15 mouse cellular contexts compared by ENCODE assay signal in genomic region chr1:58669635-58670034, GRCm38 (mm10). TPM values are rescaled to one million over a fixed set of nuclear protein-coding genes. Genes with fewer than 3 reads are reported as not detected.
ATAC-seq and TF ChIP-seq lines count a peak whose summit lies in the region.
"Not testable (repeated sequence)": the region's sequence is repeated elsewhere in the genome, so short reads cannot be mapped to it uniquely, and the experiment has no call there.
"Had no signal": no experiment of that assay in that cellular context is flagged by ENCODE, and none has a peak within 500 bp of the region (broad histone marks: within the 10 kb centered on the region; RNA-seq: fewer than 3 reads in every experiment).

No protein-coding gene starts in this region.

- TF ChIP-seq POLR2A in bone marrow macrophage, adult 2 months (IDR thresholded peaks at IDR 0.05; ENCODE audit: borderline replicate concordance, low read depth, low read length): not testable (repeated sequence)

- ATAC-seq in CD4-positive, CD25-positive, alpha-beta regulatory T cell, adult 4 months: peak; percentile 82
- ATAC-seq in granulocyte monocyte progenitor cell, adult 5-6 weeks (replicated peaks; ENCODE audit: poor library complexity, severe bottlenecking): peak; percentile 100
- ATAC-seq in hematopoietic stem cell, adult 5-6 weeks (replicated peaks in 1 of 2; ENCODE audit: insufficient read depth in 1 of 2, low FRiP score in 2 of 2, low TSS enrichment in 1 of 2, low read depth in 1 of 2, poor library complexity in 2 of 2, severe bottlenecking in 2 of 2): peak; percentile 84 to 93
- peak; percentile 99 for ATAC-seq in megakaryocyte, adult 5-6 weeks (ENCODE audit: poor library complexity, severe bottlenecking)
- peak; percentile 99 for ATAC-seq in monocyte, adult 5-6 weeks (replicated peaks; ENCODE audit: insufficient number of reproducible peaks, low FRiP score, low TSS enrichment, poor library complexity, severe bottlenecking)

- peak overlapping the region; percentile 59 for H3K27ac ChIP-seq in bone marrow macrophage, adult 2 months (ENCODE audit: insufficient read depth, low read depth, low read length)

- TF ChIP-seq CTCF in bone marrow macrophage, adult 2 months (IDR thresholded peaks at IDR 0.05; ENCODE audit: low read depth, low read length): not testable (repeated sequence)

- H3K4me1 ChIP-seq in bone marrow macrophage, adult 2 months (ENCODE audit: control insufficient read depth, insufficient read depth, low read length): peaks cover 11% of the 10 kb centered on the region

- H3K4me3 ChIP-seq in bone marrow macrophage, adult 2 months (ENCODE audit: insufficient read depth, low read length): not testable (repeated sequence)

RNA-seq across cellular contexts. Expression of gene Als2cr12, which starts 26.2 kb away (rescaled TPM):
- under 1 TPM in 1 of 2 experiments, not detected in 1; 0.16 TPM for polyA plus RNA-seq in CD4-positive, CD25-positive, alpha-beta regulatory T cell, adult 4 months (2017; shearing (Covaris generic))
- polyA plus RNA-seq in bone marrow macrophage, adult 2 months (2012; ENCODE audit: insufficient read depth, insufficient read length, missing spikeins): not detected in 2 replicates
- not detected in 2 replicates for total RNA-seq in granulocyte monocyte progenitor cell, adult 5-6 weeks (2014; fragmentation: Nextera tagmentation)
- total RNA-seq in granulocyte monocyte progenitor cell, adult 5-6 weeks (2017): not detected in 2 replicates
- total RNA-seq in hematopoietic stem cell, adult 5-6 weeks (2017): not detected in 2 replicates
- 0.14 TPM in 1 of 2 replicates, not detected in the other for total RNA-seq in megakaryocyte, adult 5-6 weeks (2015)
- not detected in 2 replicates for total RNA-seq in megakaryocyte, adult 5-6 weeks (2017)
- not detected in 3 replicates for total RNA-seq in monocyte, adult 5-6 weeks (2017)
- total RNA-seq: forebrain, postnatal 0 days; MEL had no signal
- polyA plus RNA-seq: brain, embryonic 14.5 days; cortical plate, adult 2 months; embryonic facial prominence, embryonic 10.5 days; embryonic facial prominence, embryonic 12.5 days; forebrain, embryonic 11.5 days; forebrain, embryonic 13.5 days; forebrain, embryonic 15.5 days had no signal

RNA-seq across cellular contexts. Expression of gene Cflar, which starts 41.7 kb away (rescaled TPM):
- polyA plus RNA-seq in CD4-positive, CD25-positive, alpha-beta regulatory T cell, adult 4 months (2017; shearing (Covaris generic)): 100 to 1,000 TPM; 158 to 204 TPM
- polyA plus RNA-seq in bone marrow macrophage, adult 2 months (2012; ENCODE audit: insufficient read depth, insufficient read length, missing spikeins): 95.8 and 102 TPM in 2 replicates
- total RNA-seq in granulocyte monocyte progenitor cell, adult 5-6 weeks (2014; fragmentation: Nextera tagmentation): 81.6 and 114 TPM in 2 replicates
- 95.6 and 100 TPM in 2 replicates for total RNA-seq in granulocyte monocyte progenitor cell, adult 5-6 weeks (2017)
- total RNA-seq in hematopoietic stem cell, adult 5-6 weeks (2017): 89.9 and 127 TPM in 2 replicates
- total RNA-seq in megakaryocyte, adult 5-6 weeks (2015): 68.7 and 72.3 TPM in 2 replicates
- total RNA-seq in megakaryocyte, adult 5-6 weeks (2017): 117 and 130 TPM in 2 replicates
- 127 to 227 TPM (median 128 TPM) in 3 replicates for total RNA-seq in monocyte, adult 5-6 weeks (2017)
